Mouse (Mus musculus) cortical plate, adult 2 months (tissue): ENCODE measurements around the gene Ttf2.

ENCODE experiments used
- CTCF ChIP-seq: fragments of 200-500 bp; IDR thresholded peaks from 2 replicates; pipeline ENCODE4 v1.5.1; 2011; ENCODE audit warnings: mild to moderate bottlenecking, control low read depth, low read length; ENCODE audit not compliant: insufficient read depth; ENCODE audit errors: extremely low read depth
- POLR2A ChIP-seq: fragments of 200-500 bp; IDR thresholded peaks from 2 replicates; pipeline ENCODE4 v1.6.1; 2011; ENCODE audit warnings: mild to moderate bottlenecking, low read length, control low read depth; ENCODE audit not compliant: insufficient read depth; ENCODE audit errors: extremely low read depth

DNA sequence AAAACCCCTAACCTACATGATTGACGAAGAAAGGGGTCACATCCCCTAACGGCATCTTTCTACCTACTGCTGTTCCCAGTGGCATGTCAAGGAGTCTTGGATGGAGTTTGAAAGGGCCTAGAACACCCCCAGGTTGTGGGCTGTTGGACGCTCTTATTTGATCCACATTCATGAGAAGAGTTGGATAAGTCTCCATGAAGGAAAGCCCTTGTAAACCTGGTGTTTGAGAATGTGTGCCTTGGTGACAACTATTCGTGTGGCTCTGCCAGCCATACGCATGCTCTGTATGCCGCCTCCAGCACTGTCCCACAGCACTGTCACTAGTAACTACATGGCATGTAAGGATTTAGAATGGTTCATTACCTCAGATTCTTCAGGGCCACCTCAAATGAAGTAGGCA lies 33.3 kb downstream of the Ttf2 start:
- TF ChIP-seq POLR2A (no peak), CTCF (no peak)
